Mouse (Mus musculus) lung, postnatal 36 days (tissue): ENCODE data around the gene Olfr1111.
"Not testable (repeated sequence)": the region's sequence is repeated elsewhere in the genome, so short reads cannot be mapped to it uniquely, and the experiment has no call there.

Experiments used
- DNase-seq: peaks from one replicate; pipeline ENCODE4 v3.0.0; 2022; ENCODE audit warnings: mixed read lengths

Gene Olfr1111

GRCm38 (mm10) chr2:87152524-87152923 lies at the start of gene Olfr1111:
TSS of gene Olfr1111 (minus strand) at chr2:87152624.
- no peak for DNase-seq

GRCm38 (mm10) chr2:87187498-87187897 lies 35.1 kb upstream of the Olfr1111 start, which contains the start of gene Olfr1112:
TSS of gene Olfr1112 (plus strand) at chr2:87187798.
- DNase-seq, result no peak

- DNase-seq, result not testable (repeated sequence)
Measured at GRCm38 (mm10) chr2:87167731-87168130, 15.3 kb upstream of the Olfr1111 start.

- no peak for DNase-seq
Measured at GRCm38 (mm10) chr2:87140200-87140599, 12.2 kb downstream of the Olfr1111 start, which contains the start of gene Olfr1110. TSS of gene Olfr1110 (minus strand) at chr2:87140300.

DNA sequence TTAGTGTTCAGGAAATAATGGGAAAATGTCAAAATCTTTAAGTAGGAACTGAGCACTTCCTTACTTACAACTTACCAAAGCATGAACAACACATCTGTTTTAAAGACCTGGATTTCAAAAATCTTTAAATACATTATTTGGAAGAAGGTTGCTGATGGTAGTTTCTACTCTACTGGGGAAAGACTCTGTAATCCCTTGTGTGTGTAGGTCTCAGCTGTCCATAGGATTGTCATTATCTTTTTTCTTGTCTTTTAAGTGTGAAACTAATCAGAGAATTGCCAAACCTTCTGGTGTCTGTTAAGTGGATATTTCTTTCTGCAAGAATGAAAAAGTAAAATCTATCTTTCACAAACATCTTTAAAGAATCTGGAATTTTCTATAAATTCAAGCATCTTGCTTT lies 38.0 kb downstream of the Olfr1111 start, which contains the start of gene Olfr259:
Gene Olfr259, minus strand, starts transcription at position 101 of the 400 bp plus-strand sequence.
- no peak for DNase-seq
